Comparison of ENCODE assay signal across 10 mouse cellular contexts in the genomic region with DNA sequence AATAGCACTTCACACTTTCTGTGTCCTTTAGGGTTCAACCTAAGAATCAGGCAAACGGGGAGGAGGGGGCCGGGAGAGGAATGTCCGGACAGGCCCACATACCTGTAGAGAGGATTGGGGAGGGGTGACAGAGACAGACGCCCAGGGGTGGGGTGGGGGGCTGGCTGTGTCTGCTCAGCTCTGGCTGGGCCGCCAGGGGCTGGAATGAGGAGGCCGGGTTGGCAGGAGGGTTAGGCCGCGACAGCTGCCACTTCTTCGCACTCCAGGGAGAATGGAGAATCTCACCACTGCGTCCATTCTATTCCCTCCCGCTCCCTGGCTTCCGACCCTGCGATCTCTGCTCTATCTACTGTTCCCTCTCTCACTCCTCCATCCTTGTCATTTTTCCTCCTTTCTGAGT. TPM values are rescaled to one million over a fixed set of nuclear protein-coding genes. Genes with fewer than 3 reads are reported as not detected.
DNase-seq lines count a peak whose midpoint lies in the region; ATAC-seq and TF ChIP-seq lines count a peak whose summit lies in the region.
"Had no signal": no experiment of that assay in that cellular context is flagged by ENCODE, and none has a peak within 500 bp of the region (broad histone marks: within the 10 kb centered on the region; RNA-seq: fewer than 3 reads in every experiment).

No protein-coding gene starts in this region.

- H3K4me1 ChIP-seq in kidney, embryonic 14.5 days (ENCODE audit: control insufficient read depth, insufficient read depth, low read length), result peaks cover 9% of the 10 kb centered on the region; the same call in 1 of the 2 replicates
- peaks cover 41% of the 10 kb centered on the region for H3K4me1 ChIP-seq in embryonic facial prominence, embryonic 15.5 days
- no peaks in the 10 kb centered on the region; the same call in 1 of the 2 replicates for H3K4me1 ChIP-seq in intestine, postnatal 0 days (replicated peaks; ENCODE audit: control insufficient read depth, insufficient read depth, low read length)
- H3K4me1 ChIP-seq in neural tube, embryonic 11.5 days (ENCODE audit: control insufficient read depth, insufficient read depth, low read length), result no peaks in the 10 kb centered on the region; the same call in 1 of the 2 replicates

- H3K27ac ChIP-seq in kidney, embryonic 14.5 days (ENCODE audit: low read depth, low read length), result no peak overlapping the region
- H3K27ac ChIP-seq in embryonic facial prominence, embryonic 15.5 days (replicated peaks), result no peak overlapping the region
- H3K27ac ChIP-seq in intestine, postnatal 0 days (ENCODE audit: low read depth, low read length), result no peak overlapping the region
- H3K27ac ChIP-seq in neural tube, embryonic 11.5 days (ENCODE audit: low read depth, low read length), result no peak overlapping the region

- TF ChIP-seq CTCF in intestine, postnatal 0 days (IDR thresholded peaks at IDR 0.05; ENCODE audit: low read depth), result no peak

- 7% methylated on average over 13 of the region's 13 CpGs for WGBS in kidney, embryonic 14.5 days
- 6% methylated on average over 13 of the region's 13 CpGs for whole genome bisulfite sequencing in embryonic facial prominence, embryonic 15.5 days
- WGBS in intestine, postnatal 0 days, result 2% methylated on average over 13 of the region's 13 CpGs
- WGBS in neural tube, embryonic 11.5 days, result 4% methylated on average over 13 of the region's 13 CpGs

- H3K9me3 ChIP-seq in kidney, embryonic 14.5 days (ENCODE audit: control insufficient read depth, low read length), result no peaks in the 10 kb centered on the region
- no peaks in the 10 kb centered on the region for H3K9me3 ChIP-seq in embryonic facial prominence, embryonic 15.5 days (replicated peaks)
- H3K9me3 ChIP-seq in intestine, postnatal 0 days (ENCODE audit: control insufficient read depth), result no peaks in the 10 kb centered on the region
- H3K9me3 ChIP-seq in neural tube, embryonic 11.5 days (ENCODE audit: control insufficient read depth, low read length), result no peaks in the 10 kb centered on the region

- peak overlapping the region; percentile 20; the same call in 1 of the 2 replicates for H3K9ac ChIP-seq in kidney, embryonic 14.5 days (ENCODE audit: low read depth, low read length)
- no peak overlapping the region for H3K9ac ChIP-seq in embryonic facial prominence, embryonic 15.5 days
- H3K9ac ChIP-seq in intestine, postnatal 0 days (ENCODE audit: low read depth, low read length), result no peak overlapping the region
- no peak overlapping the region for H3K9ac ChIP-seq in neural tube, embryonic 11.5 days (ENCODE audit: low read length)

- DNase-seq in kidney, adult 9 months, result no peak
- DNase-seq in neural tube, embryonic 11.5 days (ENCODE audit: low spot score), result peak; percentile 13
- no peak for DNase-seq in right cerebral cortex, postnatal 10 days (ENCODE audit: low spot score in 2 of 2)
- no peak for DNase-seq in gastrocnemius, adult 18-20 months (ENCODE audit: low spot score)
- no peak for DNase-seq in left cerebral cortex, adult 18-20 months (ENCODE audit: low spot score in 2 of 2)
- DNase-seq: gastrocnemius, postnatal 10 days had no signal

- H3K4me2 ChIP-seq in kidney, embryonic 14.5 days (replicated peaks; ENCODE audit: low read depth, low read length), result peak overlapping the region; percentile 77
- H3K4me2 ChIP-seq in embryonic facial prominence, embryonic 15.5 days (replicated peaks), result peak overlapping the region; percentile 87
- peak overlapping the region; percentile 82 for H3K4me2 ChIP-seq in intestine, postnatal 0 days (replicated peaks; ENCODE audit: low read depth)
- peak overlapping the region; percentile 56 for H3K4me2 ChIP-seq in neural tube, embryonic 11.5 days (ENCODE audit: low read depth)

- no peak for ATAC-seq in kidney, embryonic 14.5 days (ENCODE audit: low FRiP score, low TSS enrichment)
- ATAC-seq in embryonic facial prominence, embryonic 15.5 days (ENCODE audit: insufficient number of reproducible peaks, low FRiP score, low TSS enrichment, low read depth), result no peak
- ATAC-seq in intestine, postnatal 0 days, result no peak
- ATAC-seq in neural tube, embryonic 11.5 days (ENCODE audit: insufficient read depth, low FRiP score, low TSS enrichment), result no peak

- H3K27me3 ChIP-seq in kidney, embryonic 14.5 days (ENCODE audit: control insufficient read depth, insufficient read depth, low read length), result peaks cover 86% of the 10 kb centered on the region
- peaks cover 73% of the 10 kb centered on the region for H3K27me3 ChIP-seq in embryonic facial prominence, embryonic 15.5 days
- H3K27me3 ChIP-seq in intestine, postnatal 0 days (replicated peaks; ENCODE audit: control insufficient read depth, insufficient read depth, low read length), result peaks cover 77% of the 10 kb centered on the region
- H3K27me3 ChIP-seq in neural tube, embryonic 11.5 days (ENCODE audit: control insufficient read depth, insufficient read depth, low read length), result peaks cover 80% of the 10 kb centered on the region

- peak overlapping the region; percentile 45 for H3K4me3 ChIP-seq in kidney, embryonic 14.5 days (ENCODE audit: low read length)
- peak overlapping the region; percentile 44 for H3K4me3 ChIP-seq in embryonic facial prominence, embryonic 15.5 days (replicated peaks)
- peak overlapping the region; percentile 46 for H3K4me3 ChIP-seq in intestine, postnatal 0 days (ENCODE audit: low read depth, low read length)
- peak overlapping the region; percentile 45 for H3K4me3 ChIP-seq in neural tube, embryonic 11.5 days (ENCODE audit: low read depth, low read length)

- H3K36me3 ChIP-seq in kidney, embryonic 14.5 days (ENCODE audit: control insufficient read depth, insufficient read depth, low read length), result no peaks in the 10 kb centered on the region
- H3K36me3 ChIP-seq in embryonic facial prominence, embryonic 15.5 days, result no peaks in the 10 kb centered on the region
- H3K36me3 ChIP-seq in intestine, postnatal 0 days (ENCODE audit: control insufficient read depth, insufficient read depth), result no peaks in the 10 kb centered on the region
- no peaks in the 10 kb centered on the region for H3K36me3 ChIP-seq in neural tube, embryonic 11.5 days (ENCODE audit: control insufficient read depth, insufficient read depth, low read length)

RNA-seq across cellular contexts. Expression of a gene that starts 7.8 kb away (rescaled TPM):
- polyA plus RNA-seq in kidney, embryonic 14.5 days (2014; fragmentation: Nextera tagmentation; extraction: Ambion mirVana), result 0.70 and 0.91 TPM in 2 replicates
- polyA plus RNA-seq in embryonic facial prominence, embryonic 15.5 days (2015; fragmentation: Nextera tagmentation; extraction: Ambion mirVana), result 13.3 and 16.3 TPM in 2 replicates
- polyA plus RNA-seq in intestine, postnatal 0 days (2015; fragmentation: Nextera tagmentation; extraction: Ambion mirVana), result not detected in 2 replicates
- polyA plus RNA-seq in neural tube, embryonic 11.5 days (2014; fragmentation: Nextera tagmentation; extraction: Ambion mirVana), result 1.7 and 2.4 TPM in 2 replicates
- under 1 TPM; 0.11 to 0.14 TPM for total RNA-seq in gastrocnemius, adult 18-20 months (2021)
- total RNA-seq in left cerebral cortex, adult 18-20 months (2021), result 10 to 100 TPM; 15.8 to 15.9 TPM
- total RNA-seq: MEL had no signal

RNA-seq across cellular contexts. Expression of a gene that starts 11.9 kb away (rescaled TPM):
- 3.1 and 3.4 TPM in 2 replicates for polyA plus RNA-seq in kidney, embryonic 14.5 days (2014; fragmentation: Nextera tagmentation; extraction: Ambion mirVana)
- 37.6 and 40.1 TPM in 2 replicates for polyA plus RNA-seq in embryonic facial prominence, embryonic 15.5 days (2015; fragmentation: Nextera tagmentation; extraction: Ambion mirVana)
- 0.33 and 0.66 TPM in 2 replicates for polyA plus RNA-seq in intestine, postnatal 0 days (2015; fragmentation: Nextera tagmentation; extraction: Ambion mirVana)
- 14.5 and 14.6 TPM in 2 replicates for polyA plus RNA-seq in neural tube, embryonic 11.5 days (2014; fragmentation: Nextera tagmentation; extraction: Ambion mirVana)
- under 1 TPM; 0.45 to 0.50 TPM for total RNA-seq in gastrocnemius, adult 18-20 months (2021)
- 1 to 10 TPM; 3.3 to 4.5 TPM for total RNA-seq in left cerebral cortex, adult 18-20 months (2021)
- total RNA-seq: MEL had no signal

RNA-seq across cellular contexts. Expression of a gene that starts 34.5 kb away (rescaled TPM):
- polyA plus RNA-seq in kidney, embryonic 14.5 days (2014; fragmentation: Nextera tagmentation; extraction: Ambion mirVana), result 0.13 and 0.15 TPM in 2 replicates
- polyA plus RNA-seq in embryonic facial prominence, embryonic 15.5 days (2015; fragmentation: Nextera tagmentation; extraction: Ambion mirVana), result 5.7 and 7.5 TPM in 2 replicates
- polyA plus RNA-seq in intestine, postnatal 0 days (2015; fragmentation: Nextera tagmentation; extraction: Ambion mirVana), result 0.08 and 0.09 TPM in 2 replicates
- polyA plus RNA-seq in neural tube, embryonic 11.5 days (2014; fragmentation: Nextera tagmentation; extraction: Ambion mirVana), result 0.16 TPM in 1 of 2 replicates, not detected in the other
- 100 to 1,000 TPM in 1 of 2 experiments, 10 to 100 TPM in 1; 75.0 to 102 TPM for total RNA-seq in gastrocnemius, adult 18-20 months (2021)
- under 1 TPM; 0.12 to 0.51 TPM for total RNA-seq in left cerebral cortex, adult 18-20 months (2021)
- total RNA-seq: MEL had no signal
